Mouse (Mus musculus) urinary bladder, adult 18-20 months (tissue): Measurements from ENCODE around the gene Trp53tg5.
A peak's percentile ranks its signal among the peaks of the same experiment; 100 is the strongest.

Experiments
- DNase-seq, 2 experiments: peaks; one replicate each; pipeline ENCODE4 v3.0.0; 2022; ENCODE audit warnings: low spot score in 2 of 2, mixed read lengths in 2 of 2

Trp53tg5 gene

DNA sequence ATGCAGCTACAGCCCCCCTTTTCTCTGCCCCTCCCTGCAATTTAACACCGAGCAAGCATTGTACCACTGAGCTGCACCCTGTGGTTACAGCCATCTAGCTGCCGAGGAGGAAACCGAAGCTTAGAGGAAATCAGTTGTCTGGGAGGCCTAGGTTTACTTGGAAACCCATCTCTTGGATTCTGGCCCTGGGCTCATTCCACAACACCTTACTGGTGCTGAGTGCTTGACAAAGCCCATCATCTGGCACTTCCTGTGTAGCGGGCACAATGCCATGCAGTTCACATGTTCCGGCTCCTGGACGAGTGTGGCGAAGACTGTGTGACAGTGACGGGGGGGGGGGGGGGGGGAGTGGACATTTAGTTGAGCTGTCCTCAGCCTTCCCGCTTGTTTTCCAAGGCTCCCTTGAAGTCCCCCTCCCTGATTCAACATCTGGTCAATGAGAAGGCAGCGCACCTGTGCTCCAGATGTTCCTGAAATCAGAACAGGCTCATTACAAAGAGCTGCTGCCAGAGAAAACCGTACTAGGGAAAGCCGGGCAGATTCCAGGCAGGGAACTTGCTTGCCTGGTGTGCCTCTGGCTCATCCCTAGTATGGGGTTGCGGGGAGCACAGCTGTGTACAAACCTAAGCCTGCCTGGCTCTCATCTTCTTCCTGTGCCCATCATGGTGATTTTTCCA is 21.4 kb downstream of the Trp53tg5 start:
- DNase-seq = no peak

DNA sequence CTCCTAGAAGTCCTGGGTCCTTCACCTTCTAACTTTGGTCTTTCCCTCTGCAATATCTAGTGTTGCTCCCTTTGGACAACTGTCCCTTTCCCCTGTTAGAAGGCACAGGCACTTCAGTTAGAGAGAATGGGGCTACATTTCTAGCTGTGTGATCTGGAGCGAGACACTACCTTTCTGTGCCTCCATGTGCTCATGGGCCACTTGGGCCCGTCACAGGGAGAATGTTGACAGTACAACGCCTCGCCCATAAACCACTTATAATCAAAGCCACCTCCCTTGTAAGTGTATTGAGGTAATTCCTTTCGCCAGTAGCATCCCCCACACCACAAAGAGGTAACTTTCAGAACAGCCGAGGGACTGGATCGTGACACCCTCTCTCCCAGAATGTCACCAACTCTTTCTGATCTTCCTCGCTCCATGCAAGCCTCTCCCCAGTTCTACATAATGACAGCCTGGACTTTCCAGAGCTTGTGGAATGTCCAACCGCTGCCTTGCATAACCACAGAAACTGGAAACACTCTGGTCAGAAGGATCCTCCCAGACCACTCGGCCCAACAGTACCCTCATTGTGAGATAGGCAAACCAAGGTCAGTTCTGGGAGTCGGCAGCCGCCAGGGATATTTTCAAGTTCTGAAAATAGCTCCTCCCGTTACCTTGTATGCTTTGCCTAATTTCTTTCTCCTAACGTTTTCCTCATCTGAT is 24.0 kb downstream of the Trp53tg5 start:
- no peak for DNase-seq

DNA sequence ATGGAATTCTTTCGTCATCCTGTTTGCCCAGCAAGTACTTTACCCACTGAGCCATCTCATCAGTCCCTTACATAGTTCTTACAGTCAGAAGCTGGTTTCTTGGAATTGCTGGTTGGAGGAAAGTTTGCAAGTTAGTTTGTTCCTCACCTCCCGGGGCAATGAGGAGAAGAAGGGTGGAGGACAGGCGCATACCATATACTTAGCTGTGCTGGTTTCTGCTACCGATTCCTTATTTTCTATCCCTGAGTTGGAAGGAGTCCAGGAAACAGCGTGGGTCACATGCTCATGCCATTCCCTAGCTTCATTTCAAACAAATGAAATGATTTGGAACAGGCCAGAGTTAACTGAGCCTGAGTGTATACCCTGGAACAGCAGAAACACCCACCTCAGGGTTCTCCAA is 24.6 kb downstream of the Trp53tg5 start:
- no peak for DNase-seq

DNA sequence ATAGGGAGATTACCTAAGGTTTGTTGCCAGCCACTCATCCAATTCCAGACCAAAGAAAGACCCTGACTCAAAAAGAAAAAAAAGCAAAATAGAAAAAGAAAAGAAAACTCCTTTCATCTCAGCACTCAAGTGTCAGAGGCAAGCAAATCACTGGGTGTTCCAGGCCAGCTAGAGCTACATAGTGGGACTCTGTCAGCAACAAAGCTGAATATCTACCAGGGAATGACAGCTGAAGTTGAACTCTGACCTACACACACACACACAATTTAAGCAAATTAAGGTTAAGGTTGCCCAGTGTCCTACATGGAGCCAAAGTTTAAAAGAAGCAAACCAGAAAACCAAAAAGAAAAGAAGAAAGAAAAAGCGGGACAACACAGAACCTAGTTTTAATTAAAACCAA is 25.4 kb downstream of the Trp53tg5 start:
- DNase-seq = no peak

DNA sequence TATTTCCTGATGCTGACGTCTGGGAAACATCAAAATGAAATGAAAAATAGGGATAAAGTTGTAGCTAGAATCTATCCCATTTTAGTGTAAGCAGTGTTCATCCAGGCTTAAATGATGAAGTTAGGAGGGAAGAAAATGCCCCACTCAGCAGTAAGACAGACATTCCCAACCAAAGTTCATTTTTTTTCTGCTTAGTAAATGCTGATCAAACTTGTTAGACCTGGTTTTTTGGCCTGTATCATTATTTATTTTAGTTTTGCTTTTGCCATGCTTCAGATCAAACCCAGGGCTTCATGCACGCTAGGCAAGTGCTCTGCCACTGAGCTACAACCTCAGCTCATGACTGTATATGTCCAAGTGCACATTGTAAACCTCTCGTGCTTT is 27.4 kb downstream of the Trp53tg5 start:
- DNase-seq = no peak

DNA sequence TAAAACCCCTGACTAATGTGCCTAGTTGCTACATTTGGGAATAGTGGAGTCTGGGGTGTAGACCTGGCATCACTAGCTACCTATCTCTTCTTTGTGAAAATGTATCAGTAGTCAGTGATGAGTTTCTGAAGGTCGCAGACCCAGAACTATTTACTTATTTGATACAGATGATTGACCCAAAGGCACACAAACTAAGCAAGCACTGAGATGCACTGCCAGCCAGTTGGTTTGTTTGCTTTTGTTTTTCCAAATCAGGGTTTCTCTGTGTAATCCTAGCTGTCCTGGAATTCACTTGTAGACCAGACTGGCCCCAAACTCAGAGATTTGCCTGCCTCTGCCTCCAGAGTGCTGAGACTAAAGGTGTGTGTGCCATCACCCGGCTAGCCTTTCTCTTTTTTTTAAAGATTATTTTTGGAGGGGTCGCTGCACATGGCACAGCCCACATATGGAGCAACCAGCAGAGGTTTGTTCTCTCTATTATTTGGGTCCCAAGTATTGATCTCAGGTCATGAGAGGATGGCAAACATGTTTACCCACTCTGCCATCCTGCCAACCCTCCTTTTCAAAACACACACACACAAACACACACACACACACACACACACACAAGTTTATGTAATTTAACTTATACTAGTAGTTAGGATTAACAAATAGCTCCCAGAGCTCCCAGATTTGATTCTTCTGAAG is 28.0 kb downstream of the Trp53tg5 start:
- DNase-seq = no peak

DNA sequence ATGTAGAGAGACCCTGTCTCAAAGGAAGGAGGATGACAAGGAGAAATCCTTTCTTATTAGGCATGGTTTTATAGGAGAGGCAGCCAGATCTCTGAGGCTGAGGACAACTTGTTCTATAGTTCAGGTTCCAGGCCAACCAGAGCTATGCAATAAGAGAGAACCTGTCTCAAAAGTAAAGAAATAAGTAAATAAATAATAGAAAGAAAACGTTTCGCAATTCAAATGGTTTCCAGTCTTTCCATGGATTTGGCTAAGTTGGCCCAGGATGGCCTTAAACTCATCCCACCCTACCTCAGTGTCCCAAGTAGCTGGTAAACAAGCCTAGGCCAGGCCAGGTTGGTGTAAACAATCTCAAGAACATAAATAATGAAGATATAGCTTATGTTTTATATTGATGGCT is 28.8 kb downstream of the Trp53tg5 start:
- DNase-seq = no peak

DNA sequence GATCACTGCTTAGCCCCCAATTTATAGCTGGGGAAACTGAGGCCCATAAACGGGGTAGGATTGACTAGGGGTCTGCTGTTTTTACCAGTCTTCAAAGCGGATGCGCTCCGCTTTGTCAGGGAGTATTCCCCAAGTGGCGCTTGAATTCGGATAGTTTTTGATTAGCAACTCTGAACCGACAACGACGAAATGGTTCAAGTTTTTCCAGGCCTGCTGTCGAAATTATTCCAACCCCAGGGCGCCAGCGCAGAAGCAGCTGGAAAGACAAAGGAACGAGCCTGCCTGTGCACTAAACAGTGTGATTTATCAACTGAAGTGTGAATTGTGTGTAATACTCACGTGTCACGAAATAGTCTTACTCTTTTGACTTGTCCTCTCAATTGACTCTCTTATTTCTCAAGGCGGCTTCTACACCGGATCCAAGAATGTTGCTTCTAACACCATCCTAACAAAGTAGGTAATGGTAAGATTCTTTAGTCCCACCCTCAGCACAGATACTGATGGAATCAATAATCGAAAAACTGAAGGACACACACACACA is 30.0 kb downstream of the Trp53tg5 start, which contains the start of gene Sdc4:
TSS of gene Sdc4 (minus strand) at position 428 of the 541 bp plus-strand sequence.
- no peak for DNase-seq

DNA sequence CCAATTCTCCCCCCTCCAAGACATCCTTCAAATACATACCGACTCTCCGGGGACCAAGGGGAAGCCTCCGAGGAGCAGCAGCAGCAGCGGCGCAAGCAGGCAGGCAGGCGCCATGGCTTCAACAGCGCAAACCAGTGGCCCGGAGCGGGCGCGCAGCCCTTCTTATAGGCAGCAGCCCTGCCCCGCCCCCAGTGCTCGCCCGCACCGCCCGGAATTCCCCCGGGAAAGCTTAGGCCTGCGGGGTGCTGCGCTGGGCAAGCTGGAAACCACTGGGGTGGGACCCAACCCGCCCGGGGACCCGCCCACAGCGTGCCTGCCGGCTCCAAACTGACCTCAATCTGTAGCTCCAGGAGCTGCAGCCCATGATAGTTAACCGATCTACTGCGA is 30.5 kb downstream of the Trp53tg5 start:
- DNase-seq = peak; percentile 86 to 91

DNA sequence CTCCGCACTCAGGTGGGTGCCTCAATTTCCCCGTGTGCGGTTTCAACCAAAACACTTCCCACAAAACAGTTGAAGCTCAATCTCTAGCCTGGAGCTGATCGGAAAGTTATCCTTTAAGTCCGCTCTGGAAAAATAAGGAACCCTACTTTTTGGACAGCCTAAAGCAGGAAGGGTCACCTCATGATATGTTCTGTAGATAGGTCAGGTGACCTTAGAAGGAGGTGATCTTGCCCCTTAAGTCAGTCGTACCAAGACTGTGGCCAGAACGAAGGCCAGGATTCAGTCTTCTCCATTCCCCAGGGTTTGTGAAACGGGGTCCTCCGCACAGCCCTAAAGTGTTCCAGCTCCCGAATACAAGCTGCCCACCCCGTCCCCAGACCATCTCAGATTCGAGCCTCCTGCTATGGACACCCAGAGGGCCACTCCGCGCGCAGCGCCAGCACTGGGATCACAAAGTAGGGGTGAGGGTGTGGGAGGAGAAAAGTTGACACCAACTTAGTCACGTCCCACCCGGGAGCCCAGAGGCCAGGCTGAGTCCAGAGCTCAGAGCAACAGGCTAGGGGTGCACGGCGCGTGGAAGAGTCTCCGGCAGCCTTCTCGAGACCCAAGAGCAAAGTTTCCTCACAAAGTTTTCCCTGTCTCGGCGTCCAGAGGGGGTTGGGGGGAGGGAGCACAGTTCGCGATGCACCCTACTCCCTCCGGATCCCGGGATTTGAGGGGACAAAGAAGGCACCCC is 31.0 kb downstream of the Trp53tg5 start:
- DNase-seq = no peak

DNA sequence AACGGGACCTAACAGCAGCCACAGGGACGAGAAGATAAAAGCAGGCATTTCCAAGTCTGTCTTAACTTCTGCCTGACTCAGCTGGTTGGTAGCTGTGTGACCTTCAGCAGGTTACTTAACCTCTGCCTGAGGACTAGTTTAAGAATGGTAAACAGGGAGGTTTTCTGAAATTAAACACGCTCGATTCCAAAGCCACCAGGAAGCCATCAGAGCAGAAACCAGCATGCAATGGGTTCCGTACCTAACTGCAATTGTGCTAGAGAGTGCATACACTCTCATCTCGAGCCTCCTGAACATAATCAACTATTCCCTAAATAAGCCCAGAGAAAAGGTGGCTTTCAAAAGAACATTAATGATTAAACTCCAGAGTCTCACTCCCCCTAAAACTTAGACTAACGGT is 31.8 kb downstream of the Trp53tg5 start:
- DNase-seq = no peak

DNA sequence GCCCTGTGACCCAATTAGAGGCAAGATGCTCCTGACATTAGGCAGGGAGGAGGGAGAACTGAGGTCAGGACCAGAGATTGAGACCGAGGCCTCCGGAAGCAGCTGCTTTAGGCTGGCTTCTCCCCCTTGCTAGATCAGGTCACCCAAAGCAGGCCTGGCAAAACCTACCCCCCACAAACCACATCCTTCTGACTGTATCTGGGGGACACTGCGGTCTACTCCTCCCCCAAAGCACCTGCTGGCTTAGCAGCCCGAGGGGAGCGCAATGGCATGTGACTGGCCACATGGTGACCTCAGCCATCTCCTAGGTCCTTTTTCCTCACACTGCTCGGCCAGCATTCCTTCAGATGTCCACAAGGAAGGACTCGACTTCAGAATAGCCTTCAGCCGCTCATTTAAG is 32.4 kb downstream of the Trp53tg5 start:
- DNase-seq = no peak

DNA sequence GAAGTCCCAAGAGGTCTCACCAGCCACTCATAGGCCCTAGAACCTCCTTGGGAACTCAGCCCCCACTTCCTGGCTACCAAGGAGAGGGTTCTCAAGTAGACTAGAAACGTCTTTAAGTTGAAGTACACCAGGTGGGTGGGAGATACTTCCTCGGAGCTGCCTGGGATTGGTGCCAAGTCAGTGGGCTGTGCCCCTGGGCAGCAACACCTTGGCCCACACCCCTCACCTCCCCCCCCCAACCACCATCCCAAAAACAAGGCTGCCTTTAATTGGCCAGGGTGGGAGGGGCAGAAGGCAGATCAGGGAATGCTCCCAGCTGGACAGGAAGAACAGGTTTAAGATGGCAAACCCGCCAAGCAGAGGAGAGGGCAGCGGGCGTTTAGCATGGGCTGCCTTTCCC is 33.2 kb downstream of the Trp53tg5 start:
- DNase-seq = no peak

DNA sequence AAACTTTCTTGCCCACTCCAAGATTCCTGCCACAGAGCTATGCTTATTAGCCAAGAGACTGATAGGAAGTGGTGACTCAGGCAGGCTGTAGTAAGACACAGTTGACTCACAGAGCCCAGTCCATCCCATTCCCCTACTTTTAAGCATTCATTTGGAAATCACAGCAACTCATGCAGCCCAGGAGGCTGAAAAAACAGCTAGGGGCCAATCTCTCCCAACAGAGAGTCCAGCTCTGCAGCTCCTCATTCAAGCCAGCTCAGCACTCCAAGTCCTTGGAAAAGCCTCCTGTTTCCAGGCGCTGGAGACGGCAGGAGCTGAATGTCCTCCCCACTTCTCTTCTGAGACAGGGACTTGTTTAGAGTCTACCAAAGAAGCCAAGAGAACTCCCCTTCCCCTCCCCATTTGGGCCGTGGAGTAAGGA is 34.5 kb downstream of the Trp53tg5 start:
- DNase-seq = no peak

DNA sequence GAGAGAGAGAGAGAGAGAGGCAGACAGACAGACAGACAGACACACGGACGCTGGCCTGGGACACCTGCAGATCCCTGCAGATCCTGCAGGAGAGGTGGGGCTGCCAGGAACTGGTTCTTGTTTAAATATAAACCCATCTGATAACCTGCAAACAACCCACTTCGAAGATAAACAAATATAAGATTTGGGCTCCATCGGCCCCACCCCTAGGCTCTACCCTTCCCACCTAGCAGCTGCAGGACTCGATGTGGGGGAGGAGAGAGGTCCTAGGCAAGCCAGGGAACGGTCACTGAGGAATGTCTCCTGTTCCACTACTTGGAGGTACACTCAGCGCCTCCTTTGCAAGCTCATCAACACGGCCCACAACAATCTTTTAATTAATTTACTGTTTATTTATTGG is 35.3 kb downstream of the Trp53tg5 start:
- DNase-seq = no peak

DNA sequence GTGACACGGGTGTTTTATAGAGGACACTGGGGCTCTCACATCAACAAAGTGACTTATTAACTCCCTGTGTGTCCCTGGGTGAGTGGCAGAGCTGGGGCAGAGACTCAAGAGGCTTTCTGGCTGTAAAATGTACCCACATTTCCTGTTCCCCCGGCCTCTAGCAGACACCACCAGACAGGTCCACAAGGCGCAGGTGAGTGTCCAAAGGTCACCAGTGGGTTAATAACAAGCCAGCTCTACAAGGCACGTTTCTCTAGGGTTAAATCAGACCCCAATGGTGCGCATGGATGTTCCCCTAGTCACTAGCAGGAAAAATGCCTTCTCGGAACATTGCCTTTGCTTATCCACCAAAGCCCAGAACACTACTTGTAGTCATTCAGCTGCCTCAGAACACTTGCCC is 35.8 kb downstream of the Trp53tg5 start:
- DNase-seq = no peak

DNA sequence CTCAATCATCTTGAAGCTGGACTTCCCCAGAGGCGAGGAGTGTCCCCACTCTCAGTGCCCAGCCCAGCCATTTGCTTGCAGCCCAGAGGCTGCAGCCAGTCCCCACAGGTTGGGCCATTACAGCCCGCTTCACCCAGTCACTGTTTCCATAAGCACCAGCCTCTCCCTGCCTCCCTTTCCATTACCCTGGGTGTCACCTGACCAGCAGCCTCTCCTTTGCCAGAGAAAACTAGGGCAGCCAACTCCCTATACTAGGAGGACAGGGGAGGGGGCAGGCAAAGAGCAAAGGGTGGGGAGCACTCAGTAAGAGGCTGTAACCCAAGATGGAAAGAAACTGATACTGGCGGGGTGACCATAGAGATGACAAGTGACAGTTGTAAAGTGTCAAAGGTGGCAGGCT is 36.6 kb downstream of the Trp53tg5 start:
- peak in 1 of 2 experiments; percentile 62 for DNase-seq

DNA sequence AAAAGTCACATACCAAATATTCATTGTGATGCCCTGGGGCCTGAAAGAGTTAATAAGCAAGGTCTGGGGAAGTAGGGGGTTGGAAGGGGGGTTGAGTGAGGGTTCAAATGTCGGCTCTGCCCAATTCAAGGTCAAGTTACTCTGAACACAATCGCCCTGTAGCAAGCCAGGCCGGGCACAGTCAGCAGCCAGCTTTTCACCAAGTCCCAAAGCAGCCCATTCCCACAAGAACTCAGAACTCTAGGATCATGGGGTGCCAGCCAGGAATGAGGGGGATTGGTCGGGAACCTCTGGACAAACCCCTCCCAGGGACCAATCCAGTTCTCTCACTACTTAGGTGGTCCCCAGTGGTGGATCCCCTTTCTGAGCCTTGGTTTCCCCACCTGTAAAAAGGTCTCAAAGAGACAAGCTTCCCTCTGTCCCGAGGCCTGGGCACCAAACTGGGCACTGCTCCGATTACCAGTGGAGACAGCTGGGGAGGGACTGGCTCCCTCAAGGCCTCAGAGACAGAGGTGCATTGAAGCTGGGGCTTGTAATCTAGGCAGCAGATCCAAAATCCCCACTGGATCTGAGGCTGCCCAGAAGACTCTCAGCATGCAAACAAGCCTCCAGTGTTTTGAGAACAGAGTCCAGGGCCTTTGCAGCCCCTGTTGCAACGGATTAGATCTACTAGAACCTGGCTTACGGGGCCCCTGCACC is 37.2 kb downstream of the Trp53tg5 start:
- DNase-seq = no peak

DNA sequence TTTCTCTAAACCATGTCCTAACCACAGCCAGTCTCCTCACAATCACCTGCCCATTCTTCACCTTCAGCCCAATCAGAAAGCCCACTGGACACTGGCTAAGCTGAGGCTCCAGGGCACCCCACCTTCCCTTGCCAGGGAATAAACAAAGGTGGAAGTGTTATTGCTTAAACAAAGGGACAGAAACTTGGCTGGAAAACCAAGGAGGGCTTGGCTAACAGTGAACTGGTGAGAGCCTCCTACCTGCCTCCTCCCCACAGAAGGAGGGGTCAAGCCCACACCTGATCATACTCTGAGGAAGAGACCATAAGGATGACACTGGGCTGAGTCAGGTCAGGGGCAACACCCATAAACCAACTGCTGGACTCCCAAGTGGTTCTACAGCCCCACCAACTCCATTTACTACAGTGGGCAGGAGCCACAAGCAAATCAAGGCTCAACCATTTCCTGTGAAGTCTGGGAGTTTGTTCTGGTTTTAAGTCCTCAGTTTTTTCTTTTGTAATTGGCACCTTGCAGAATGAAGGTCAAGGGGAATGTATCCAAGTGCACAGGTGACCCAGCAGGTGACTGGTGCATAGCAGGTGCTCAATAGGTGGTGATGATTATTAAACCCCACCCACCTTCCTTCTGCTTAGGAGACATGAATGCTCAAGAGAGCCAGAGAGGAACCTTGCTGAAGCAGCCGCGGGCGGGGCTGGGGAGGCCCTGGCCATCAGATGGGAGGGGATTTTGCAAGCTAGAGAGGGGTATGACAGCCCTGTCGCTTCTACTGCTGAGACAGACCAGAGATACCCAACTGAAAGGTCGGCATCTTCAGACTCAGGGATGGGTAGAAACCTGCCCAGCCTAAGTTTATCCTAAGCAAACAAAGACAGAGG is 38.1 kb downstream of the Trp53tg5 start:
- DNase-seq = no peak

DNA sequence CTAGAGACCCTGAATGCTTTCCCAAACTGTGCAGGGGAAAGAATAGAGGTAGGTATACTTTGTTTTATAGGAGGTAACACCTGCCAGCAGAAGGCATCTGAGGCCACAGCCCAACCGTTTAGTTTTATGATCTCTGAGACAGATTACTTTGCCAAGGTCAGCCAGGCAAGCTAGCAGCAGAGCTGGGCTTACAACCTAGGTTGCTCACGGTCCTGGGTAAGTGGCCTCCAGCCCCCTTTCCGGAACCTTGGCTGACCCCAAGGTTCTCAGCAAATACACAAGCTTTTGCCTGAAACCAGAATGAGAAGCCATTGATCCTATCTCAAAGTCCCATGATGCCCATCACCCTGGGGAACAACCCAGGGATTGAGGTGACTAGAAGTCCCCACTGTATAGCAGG is 38.8 kb downstream of the Trp53tg5 start:
- DNase-seq = no peak
